18 mouse cellular contexts compared by ENCODE assay signal in genomic region chr16:42269587-42269967, GRCm38 (mm10).
DNase-seq lines count a peak whose midpoint lies in the region; ATAC-seq and TF ChIP-seq lines count a peak whose summit lies in the region.
"Had no signal": no experiment of that assay in that cellular context is flagged by ENCODE, and none has a peak within 500 bp of the region (broad histone marks: within the 10 kb centered on the region; RNA-seq: fewer than 3 reads in every experiment).

No protein-coding gene starts in this region.

- in situ Hi-C loops in ES-E14 (cut with MboI; ENCODE audit: low sequenced_read_pairs in 2 of 2, unreplicated experiment in 2 of 2) = no loop called here

- no peaks in the 10 kb centered on the region for H3K9me3 ChIP-seq in ES-E14 (ENCODE audit: control insufficient read depth, insufficient read depth, low read depth, low read length)
- H3K9me3 ChIP-seq in forebrain, embryonic 15.5 days = no peaks in the 10 kb centered on the region
- H3K9me3 ChIP-seq in hindbrain, embryonic 15.5 days = no peaks in the 10 kb centered on the region
- H3K9me3 ChIP-seq in midbrain, embryonic 15.5 days = no peaks in the 10 kb centered on the region
- H3K9me3 ChIP-seq: intestine, embryonic 15.5 days; liver, embryonic 12.5 days had no signal

- no peak overlapping the region for H3K27ac ChIP-seq in ES-E14 (ENCODE audit: insufficient read depth, low read depth, low read length, poor library complexity, severe bottlenecking)
- peak overlapping the region; percentile 81 for H3K27ac ChIP-seq in forebrain, embryonic 15.5 days (replicated peaks)
- peak overlapping the region; percentile 58 for H3K27ac ChIP-seq in hindbrain, embryonic 15.5 days (replicated peaks)
- peak overlapping the region; percentile 65 for H3K27ac ChIP-seq in midbrain, embryonic 15.5 days
- H3K27ac ChIP-seq in left cerebral cortex, adult 2 months = no peak overlapping the region
- H3K27ac ChIP-seq: heart, adult 2 months; intestine, embryonic 15.5 days; liver, embryonic 12.5 days; macrophage had no signal

- no peak for TF ChIP-seq CTCF in left cerebral cortex, adult 2 months (IDR thresholded peaks at IDR 0.05)

- no peak for ATAC-seq in forebrain, embryonic 15.5 days (replicated peaks)
- peak; percentile 39; the same call in 1 of the 2 replicates for ATAC-seq in hindbrain, embryonic 15.5 days (ENCODE audit: low FRiP score, low read depth)
- peak; percentile 31 for ATAC-seq in midbrain, embryonic 15.5 days (replicated peaks)
- ATAC-seq: intestine, embryonic 15.5 days; liver, embryonic 12.5 days; Patski had no signal

- intact Hi-C loops in left cerebral cortex, adult 2 months (cut with DNase I) = no loop called here
- intact Hi-C loops in heart, postnatal 10 days (cut with DNase I) = no loop called here

- no peaks in the 10 kb centered on the region for H3K36me3 ChIP-seq in ES-E14 (ENCODE audit: control insufficient read depth, insufficient read depth, low read length, poor library complexity, severe bottlenecking)
- no peaks in the 10 kb centered on the region for H3K36me3 ChIP-seq in forebrain, embryonic 15.5 days
- H3K36me3 ChIP-seq in hindbrain, embryonic 15.5 days = no peaks in the 10 kb centered on the region
- no peaks in the 10 kb centered on the region for H3K36me3 ChIP-seq in midbrain, embryonic 15.5 days (replicated peaks)
- H3K36me3 ChIP-seq: intestine, embryonic 15.5 days; liver, embryonic 12.5 days had no signal

- H3K4me2 ChIP-seq in forebrain, embryonic 15.5 days (replicated peaks) = no peak overlapping the region
- H3K4me2 ChIP-seq in hindbrain, embryonic 15.5 days = peak overlapping the region; percentile 21; the same call in 1 of the 2 replicates
- no peak overlapping the region for H3K4me2 ChIP-seq in midbrain, embryonic 15.5 days
- H3K4me2 ChIP-seq: intestine, embryonic 15.5 days; liver, embryonic 12.5 days; lung, embryonic 14.5 days had no signal

- H3K27me3 ChIP-seq in forebrain, embryonic 15.5 days = no peaks in the 10 kb centered on the region
- H3K27me3 ChIP-seq in hindbrain, embryonic 15.5 days = no peaks in the 10 kb centered on the region
- H3K27me3 ChIP-seq in midbrain, embryonic 15.5 days (replicated peaks) = no peaks in the 10 kb centered on the region
- H3K27me3 ChIP-seq: intestine, embryonic 15.5 days; liver, embryonic 12.5 days had no signal

- H3K4me3 ChIP-seq in ES-E14 (ENCODE audit: insufficient read depth in 1 of 2, low read depth in 1 of 2, low read length in 2 of 2, poor library complexity in 1 of 2, severe bottlenecking in 1 of 2) = no peak overlapping the region
- no peak overlapping the region for H3K4me3 ChIP-seq in forebrain, embryonic 15.5 days
- no peak overlapping the region for H3K4me3 ChIP-seq in hindbrain, embryonic 15.5 days
- no peak overlapping the region for H3K4me3 ChIP-seq in midbrain, embryonic 15.5 days
- H3K4me3 ChIP-seq in left cerebral cortex, adult 2 months = no peak overlapping the region
- H3K4me3 ChIP-seq: heart, adult 2 months; intestine, embryonic 15.5 days; liver, embryonic 12.5 days had no signal

- DNase-seq in ES-E14 (ENCODE audit: low read depth, low spot score) = no peak
- DNase-seq in kidney, postnatal 25 days = no peak
- no peak for DNase-seq in left cerebral cortex, adult 2 months (ENCODE audit: extremely low spot score in 1 of 2, low spot score in 2 of 2)
- no peak for DNase-seq in adrenal gland, postnatal 4 days (ENCODE audit: low spot score in 2 of 2)
- no peak for DNase-seq in heart, postnatal 10 days
- DNase-seq: adrenal gland, postnatal 25 days; B cell, adult 2 months; cerebellum, adult 9-10 months; heart, adult 2 months; thymus, postnatal 14 days had no signal

- H3K9ac ChIP-seq in ES-E14 (ENCODE audit: insufficient read depth, low read depth, low read length, poor library complexity, severe bottlenecking) = no peak overlapping the region
- no peak overlapping the region for H3K9ac ChIP-seq in forebrain, embryonic 15.5 days (replicated peaks)
- H3K9ac ChIP-seq in hindbrain, embryonic 15.5 days = no peak overlapping the region
- no peak overlapping the region for H3K9ac ChIP-seq in midbrain, embryonic 15.5 days
- H3K9ac ChIP-seq: intestine, embryonic 15.5 days; liver, embryonic 12.5 days; lung, embryonic 14.5 days had no signal

- WGBS in forebrain, embryonic 15.5 days = 31% methylated on average over 2 of the region's 2 CpGs
- whole genome bisulfite sequencing in hindbrain, embryonic 15.5 days = 34% methylated on average over 2 of the region's 2 CpGs
- 23% methylated on average over 2 of the region's 2 CpGs for WGBS in midbrain, embryonic 15.5 days

- H3K4me1 ChIP-seq in ES-E14 (ENCODE audit: control insufficient read depth in 2 of 2, insufficient read depth in 2 of 2, low read length in 2 of 2, poor library complexity in 1 of 2) = peaks cover 0 to 3% of the 10 kb centered on the region in 2 experiments; a peak in 1 of 4 replicates
- H3K4me1 ChIP-seq in forebrain, embryonic 15.5 days = peaks cover 22% of the 10 kb centered on the region
- peaks cover 19% of the 10 kb centered on the region for H3K4me1 ChIP-seq in hindbrain, embryonic 15.5 days (replicated peaks)
- H3K4me1 ChIP-seq in midbrain, embryonic 15.5 days = peaks cover 19% of the 10 kb centered on the region
- H3K4me1 ChIP-seq: intestine, embryonic 15.5 days; liver, embryonic 12.5 days had no signal

TF ChIP-seq in ES-E14, 5 proteins besides CTCF, POLR2A, EP300 and RAD21:
- peak; percentile 73 for TF ChIP-seq MAFK (IDR thresholded peaks at IDR 0.05; ENCODE audit: insufficient read depth, low read depth, low read length)
- no peak for TF ChIP-seq ZC3H11A (IDR thresholded peaks at IDR 0.05; ENCODE audit: borderline replicate concordance, low read depth, low read length)

Comparison
In these comparisons a context has a peak if more than half of its experiments do, and no peak if none do; other contexts are left out.
1. H3K27ac ChIP-seq: peak in forebrain, embryonic 15.5 days (single experiment), hindbrain, embryonic 15.5 days (single experiment) and midbrain, embryonic 15.5 days (single experiment); none in ES-E14 (single experiment) and left cerebral cortex, adult 2 months (single experiment).